ENCODE assay signal across 19 mouse cellular contexts in genomic region chr7:73611866-73612751, GRCm38 (mm10).
DNase-seq lines count a peak whose midpoint lies in the region; ATAC-seq and TF ChIP-seq lines count a peak whose summit lies in the region.
"Had no signal": no experiment of that assay in that cellular context is flagged by ENCODE, and none has a peak within 500 bp of the region (broad histone marks: within the 10 kb centered on the region; RNA-seq: fewer than 3 reads in every experiment).

No protein-coding gene starts in this region.

- no peaks in the 10 kb centered on the region for H3K27me3 ChIP-seq in limb, embryonic 14.5 days (ENCODE audit: control insufficient read depth, insufficient read depth, low read length)
- H3K27me3 ChIP-seq: hindbrain, embryonic 15.5 days; liver, embryonic 15.5 days; midbrain, embryonic 12.5 days had no signal

- peak overlapping the region; percentile 11; the same call in 1 of the 2 replicates for H3K4me2 ChIP-seq in limb, embryonic 14.5 days (replicated peaks; ENCODE audit: low read depth, low read length, severe bottlenecking)
- H3K4me2 ChIP-seq: hindbrain, embryonic 15.5 days; liver, embryonic 15.5 days; midbrain, embryonic 12.5 days had no signal

- H3K9me3 ChIP-seq in limb, embryonic 14.5 days (ENCODE audit: control insufficient read depth, low read length), result no peaks in the 10 kb centered on the region
- H3K9me3 ChIP-seq: hindbrain, embryonic 15.5 days; liver, embryonic 15.5 days; midbrain, embryonic 12.5 days had no signal

- no peak for TF ChIP-seq CTCF in embryonic fibroblast, embryonic 13.5 days (IDR thresholded peaks at IDR 0.05; ENCODE audit: borderline replicate concordance, insufficient read depth, low read length)

- H3K4me3 ChIP-seq in embryonic fibroblast, embryonic 13.5 days (ENCODE audit: insufficient read depth, low read length), result no peak overlapping the region
- no peak overlapping the region for H3K4me3 ChIP-seq in limb, embryonic 14.5 days (replicated peaks; ENCODE audit: low read length)
- H3K4me3 ChIP-seq: hindbrain, embryonic 15.5 days; liver, embryonic 15.5 days; midbrain, embryonic 12.5 days had no signal

- peak; percentile 6 for DNase-seq in cerebellum, adult 11-12 months
- DNase-seq in cerebellum, postnatal 4 days (ENCODE audit: low spot score in 2 of 2), result no peak
- peak; percentile 25 for DNase-seq in T-cell, adult 2 months (ENCODE audit: low spot score)
- no peak for DNase-seq in limb, embryonic 14.5 days (ENCODE audit: low spot score)
- DNase-seq in gastrocnemius, postnatal 36 days, result no peak
- no peak for DNase-seq in urinary bladder, adult 18-20 months (ENCODE audit: low spot score in 2 of 2)
- no peak for DNase-seq in left cerebral cortex, postnatal 4 days
- DNase-seq: B cell, adult 2 months; cerebellum, postnatal 10 days; gastrocnemius, postnatal 10 days; heart, adult 18-20 months; heart, postnatal 4 days; kidney, adult 2 months; kidney, postnatal 10 days had no signal

- peaks cover 18% of the 10 kb centered on the region for H3K4me1 ChIP-seq in embryonic fibroblast, embryonic 13.5 days (ENCODE audit: control insufficient read depth, insufficient read depth, low read length)
- H3K4me1 ChIP-seq in limb, embryonic 14.5 days (ENCODE audit: control insufficient read depth, insufficient read depth, low read length), result peaks cover 48% of the 10 kb centered on the region

- intact Hi-C loops in gastrocnemius, postnatal 36 days (cut with DNase I), result no loop called here
- intact Hi-C loops in left cerebral cortex, postnatal 4 days (cut with DNase I), result no loop called here

- peak overlapping the region; percentile 72; the same call in 1 of the 2 replicates for H3K27ac ChIP-seq in embryonic fibroblast, embryonic 13.5 days (ENCODE audit: insufficient read depth, low read length)
- peak overlapping the region; percentile 86 for H3K27ac ChIP-seq in limb, embryonic 14.5 days (replicated peaks; ENCODE audit: low read depth, low read length)
- H3K27ac ChIP-seq: hindbrain, embryonic 15.5 days; liver, embryonic 15.5 days; midbrain, embryonic 12.5 days had no signal

- 70% methylated on average over 12 of the region's 12 CpGs for WGBS in limb, embryonic 14.5 days

- H3K9ac ChIP-seq in limb, embryonic 14.5 days (ENCODE audit: low read depth, low read length, severe bottlenecking), result no peak overlapping the region
- H3K9ac ChIP-seq: hindbrain, embryonic 15.5 days; liver, embryonic 15.5 days; midbrain, embryonic 12.5 days had no signal

- TF ChIP-seq POLR2A in embryonic fibroblast, embryonic 13.5 days (IDR thresholded peaks at IDR 0.05; ENCODE audit: low read depth, low read length), result no peak
- TF ChIP-seq POLR2A in limb, embryonic 14.5 days (IDR thresholded peaks at IDR 0.05; ENCODE audit: borderline replicate concordance, extremely low read depth, insufficient read depth, insufficient read length), result no peak

- no peaks in the 10 kb centered on the region for H3K36me3 ChIP-seq in limb, embryonic 14.5 days (ENCODE audit: control insufficient read depth, insufficient read depth, low read length)
- H3K36me3 ChIP-seq: hindbrain, embryonic 15.5 days; liver, embryonic 15.5 days; midbrain, embryonic 12.5 days had no signal

- no peak for ATAC-seq in limb, embryonic 14.5 days (ENCODE audit: low FRiP score, low read depth)
- ATAC-seq: forebrain, embryonic 14.5 days had no signal

Comparison
In these comparisons a context has a peak if more than half of its experiments do, and no peak if none do; other contexts are left out.
1. DNase-seq: peak in cerebellum, adult 11-12 months (single experiment) and T-cell, adult 2 months (single experiment); none in cerebellum, postnatal 4 days (0 of 2), limb, embryonic 14.5 days (single experiment), gastrocnemius, postnatal 36 days (0 of 2), urinary bladder, adult 18-20 months (0 of 2) and left cerebral cortex, postnatal 4 days (single experiment).